Mouse (Mus musculus) spleen, adult 2 months (tissue): ENCODE measurements at regions not wholly inside any gene's neighbourhood (a gene's known extent, or its start where the extent isn't known, plus 50 kb on each side); places are given as distances from the start of the nearest gene placed in this dataset.

ENCODE experiments used
- CTCF ChIP-seq: fragments of 200-500 bp; IDR thresholded peaks from 2 replicates; pipeline ENCODE4 v1.5.1; 2011; ENCODE audit warnings: mild to moderate bottlenecking, inconsistent platforms; ENCODE audit not compliant: insufficient read depth, insufficient read length, insufficient replicate concordance; ENCODE audit errors: extremely low read depth
- POLR2A ChIP-seq: fragments of 200-500 bp; IDR thresholded peaks from 2 replicates; pipeline ENCODE4 v1.6.1; 2011; ENCODE audit warnings: low read depth, low read length, inconsistent platforms

DNA sequence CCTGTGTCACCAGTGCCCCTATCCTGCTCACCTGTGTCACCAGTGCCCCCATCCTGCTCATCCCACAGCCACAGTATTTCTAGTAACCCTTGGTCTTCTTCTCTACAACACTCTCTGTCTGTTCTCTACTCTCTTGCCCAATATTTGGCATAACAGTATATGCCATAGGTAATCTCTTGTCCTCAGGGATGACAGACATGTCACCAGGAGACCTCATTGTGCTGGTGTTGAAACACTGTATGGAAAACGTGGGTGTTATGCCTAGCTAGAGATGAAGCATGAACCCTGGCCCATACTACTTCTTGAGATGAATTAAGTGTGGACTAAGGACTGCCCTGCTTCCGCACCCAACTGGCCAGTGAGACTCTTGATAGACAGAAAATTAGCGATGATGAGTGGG lies 241.4 kb downstream of the Bcl11a start:
- TF ChIP-seq CTCF (no peak), POLR2A (no peak)
